Mouse (Mus musculus) myocyte (in vitro differentiated cells): ENCODE data around the gene Kcnmb1.

Source experiments
- E2F4 ChIP-seq: IDR thresholded peaks from one replicate; pipeline ENCODE4 v1.6.1; 2011; ENCODE audit warnings: mild to moderate bottlenecking, control low read depth, moderate library complexity; ENCODE audit not compliant: insufficient read depth
- MAX ChIP-seq: IDR thresholded peaks from one replicate; pipeline ENCODE4 v1.6.1; 2011; ENCODE audit warnings: low read depth, mild to moderate bottlenecking, control low read depth
- MYOG ChIP-seq, 3 experiments: IDR thresholded peaks; one replicate each; pipeline ENCODE4 v1.6.1; 2011; ENCODE audit warnings: control low read depth in 2 of 3, low read depth in 2 of 3, mild to moderate bottlenecking in 2 of 3; ENCODE audit not compliant: insufficient read length in 2 of 3, control insufficient read depth in 1 of 3, insufficient read depth in 1 of 3
- POLR2A ChIP-seq: IDR thresholded peaks from one replicate; pipeline ENCODE4 v1.6.1; 2011; ENCODE audit warnings: low read depth, mild to moderate bottlenecking, control low read depth, moderate library complexity; ENCODE audit not compliant: insufficient read length
- TCF12 ChIP-seq: IDR thresholded peaks from one replicate; pipeline ENCODE4 v1.6.1; 2011; ENCODE audit warnings: mild to moderate bottlenecking, control low read depth; ENCODE audit not compliant: poor library complexity, insufficient read depth, severe bottlenecking
- USF1 ChIP-seq: IDR thresholded peaks from one replicate; pipeline ENCODE4 v1.6.1; 2011; ENCODE audit warnings: low read depth, mild to moderate bottlenecking, control low read depth, moderate library complexity

DNA sequence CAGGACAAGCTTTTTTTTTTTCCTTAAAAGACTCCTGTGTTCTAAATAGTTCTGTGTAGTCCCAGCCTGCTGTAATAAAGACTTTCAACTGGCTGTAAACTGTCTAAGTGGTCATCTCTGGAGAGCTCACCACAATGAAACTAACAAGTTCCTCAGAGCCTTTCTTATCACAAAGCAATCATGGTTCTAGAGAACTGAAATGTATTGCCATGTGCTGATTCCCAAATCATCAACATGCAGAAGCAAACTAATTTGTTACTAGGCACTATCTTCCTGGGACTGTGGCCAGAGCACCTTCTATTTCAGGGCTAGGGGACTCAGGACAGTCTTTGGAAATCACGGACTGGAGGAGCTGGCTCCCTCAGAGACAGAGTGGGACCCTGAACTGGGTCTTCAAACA lies 19.2 kb upstream of the Kcnmb1 start:
- TF ChIP-seq MAX (no peak), POLR2A (no peak), MYOG (IDR thresholded peaks at IDR 0.05; ENCODE audit: control insufficient read depth in 1 of 3, insufficient read depth in 1 of 3, insufficient read length in 2 of 3, low read depth in 2 of 3) (no peak), E2F4 (no peak), TCF12 (no peak), USF1 (no peak)
